Comparison of ENCODE assay signal across 8 mouse cellular contexts in genomic region chr3:95905940-95906492, GRCm38 (mm10). TPM values are rescaled to one million over a fixed set of nuclear protein-coding genes. Genes with fewer than 3 reads are reported as not detected.
A peak's percentile ranks its signal among the peaks of the same experiment; 100 is the strongest.
DNase-seq lines count a peak whose midpoint lies in the region; ATAC-seq lines count a peak whose summit lies in the region.

No protein-coding gene starts in this region.

- no peaks in the 10 kb centered on the region for H3K9me3 ChIP-seq in embryonic facial prominence, embryonic 15.5 days (replicated peaks)
- no peaks in the 10 kb centered on the region for H3K9me3 ChIP-seq in hindbrain, embryonic 15.5 days
- H3K9me3 ChIP-seq in liver, embryonic 11.5 days (ENCODE audit: control insufficient read depth, low read length): no peaks in the 10 kb centered on the region
- no peaks in the 10 kb centered on the region for H3K9me3 ChIP-seq in midbrain, embryonic 16.5 days (replicated peaks; ENCODE audit: control insufficient read depth, low read length, poor library complexity, severe bottlenecking)

- no peaks in the 10 kb centered on the region for H3K36me3 ChIP-seq in embryonic facial prominence, embryonic 15.5 days
- H3K36me3 ChIP-seq in hindbrain, embryonic 15.5 days: no peaks in the 10 kb centered on the region
- no peaks in the 10 kb centered on the region for H3K36me3 ChIP-seq in liver, embryonic 11.5 days (ENCODE audit: control insufficient read depth, insufficient read depth, low read length)
- no peaks in the 10 kb centered on the region for H3K36me3 ChIP-seq in midbrain, embryonic 16.5 days (ENCODE audit: control insufficient read depth, insufficient read depth, low read length)

- ATAC-seq in embryonic facial prominence, embryonic 15.5 days (ENCODE audit: insufficient number of reproducible peaks, low FRiP score, low TSS enrichment, low read depth): no peak
- ATAC-seq in hindbrain, embryonic 15.5 days (ENCODE audit: low FRiP score, low read depth): peak; percentile 27; the same call in 1 of the 2 replicates
- 0 out of 2 replicates have a peak, but pooled peaks have one; percentile 44 for ATAC-seq in liver, embryonic 11.5 days (replicated peaks; ENCODE audit: low FRiP score)
- no peak for ATAC-seq in midbrain, embryonic 16.5 days

- WGBS in embryonic facial prominence, embryonic 15.5 days: under 1% methylated on average over 12 of the region's 12 CpGs
- under 1% methylated on average over 12 of the region's 12 CpGs for WGBS in hindbrain, embryonic 15.5 days
- 1% methylated on average over 12 of the region's 12 CpGs for WGBS in liver, embryonic 11.5 days
- WGBS in midbrain, embryonic 16.5 days: 1% methylated on average over 12 of the region's 12 CpGs

- peak; percentile 51 to 52 for DNase-seq in left cerebral cortex, adult 18-20 months (ENCODE audit: low spot score in 2 of 2)
- no peak for DNase-seq in left cerebral cortex, adult 11 months (ENCODE audit: low spot score)
- peak; percentile 54 for DNase-seq in Muller cell, postnatal 12 days (ENCODE audit: inconsistent ontology term)
- peak; percentile 55 for DNase-seq in liver, embryonic 11.5 days (ENCODE audit: low spot score)
- DNase-seq in frontal cortex, postnatal 25 days (ENCODE audit: low spot score in 2 of 2): no peak

- H3K4me2 ChIP-seq in embryonic facial prominence, embryonic 15.5 days (replicated peaks): peak overlapping the region; percentile 73
- H3K4me2 ChIP-seq in hindbrain, embryonic 15.5 days: peak overlapping the region; percentile 61
- peak overlapping the region; percentile 75 for H3K4me2 ChIP-seq in liver, embryonic 11.5 days
- peak overlapping the region; percentile 64 for H3K4me2 ChIP-seq in midbrain, embryonic 16.5 days (ENCODE audit: low read length)

- no peak overlapping the region for H3K27ac ChIP-seq in embryonic facial prominence, embryonic 15.5 days (replicated peaks)
- no peak overlapping the region for H3K27ac ChIP-seq in hindbrain, embryonic 15.5 days (replicated peaks)
- H3K27ac ChIP-seq in liver, embryonic 11.5 days (ENCODE audit: low read depth, low read length): peak overlapping the region; percentile 83; the same call in 1 of the 2 replicates
- no peak overlapping the region for H3K27ac ChIP-seq in midbrain, embryonic 16.5 days (ENCODE audit: low read length)

- H3K27me3 ChIP-seq in embryonic facial prominence, embryonic 15.5 days: peaks cover 23% of the 10 kb centered on the region; the same call in 1 of the 2 replicates
- peaks cover 27% of the 10 kb centered on the region for H3K27me3 ChIP-seq in hindbrain, embryonic 15.5 days
- peaks cover 27% of the 10 kb centered on the region for H3K27me3 ChIP-seq in liver, embryonic 11.5 days (replicated peaks; ENCODE audit: control insufficient read depth, insufficient read depth, low read length)
- peaks cover 9% of the 10 kb centered on the region; the same call in 1 of the 2 replicates for H3K27me3 ChIP-seq in midbrain, embryonic 16.5 days (ENCODE audit: control insufficient read depth, insufficient read depth, low read depth, low read length)

- peak overlapping the region; percentile 27 for H3K4me3 ChIP-seq in embryonic facial prominence, embryonic 15.5 days (replicated peaks)
- H3K4me3 ChIP-seq in hindbrain, embryonic 15.5 days: peak overlapping the region; percentile 25
- H3K4me3 ChIP-seq in liver, embryonic 11.5 days (ENCODE audit: low read depth, low read length): peak overlapping the region; percentile 45
- no peak overlapping the region for H3K4me3 ChIP-seq in midbrain, embryonic 16.5 days (ENCODE audit: low read depth, low read length)

- H3K9ac ChIP-seq in embryonic facial prominence, embryonic 15.5 days: no peak overlapping the region
- H3K9ac ChIP-seq in hindbrain, embryonic 15.5 days: 0 out of 2 replicates have a peak overlapping the region, but pooled peaks have one; percentile 10
- H3K9ac ChIP-seq in liver, embryonic 11.5 days (ENCODE audit: low read depth, low read length): peak overlapping the region; percentile 55; the same call in 1 of the 2 replicates
- H3K9ac ChIP-seq in midbrain, embryonic 16.5 days (ENCODE audit: low read depth, low read length): no peak overlapping the region

- peaks cover 40% of the 10 kb centered on the region for H3K4me1 ChIP-seq in embryonic facial prominence, embryonic 15.5 days
- peaks cover 30% of the 10 kb centered on the region for H3K4me1 ChIP-seq in hindbrain, embryonic 15.5 days (replicated peaks)
- peaks cover 15% of the 10 kb centered on the region for H3K4me1 ChIP-seq in liver, embryonic 11.5 days (replicated peaks; ENCODE audit: control insufficient read depth, insufficient read depth, low read length)
- peaks cover 17% of the 10 kb centered on the region for H3K4me1 ChIP-seq in midbrain, embryonic 16.5 days (ENCODE audit: control insufficient read depth, insufficient read depth, low read length)

RNA-seq across cellular contexts. Expression of gene Car14, which starts 1.5 kb away (rescaled TPM):
- total RNA-seq in left cerebral cortex, adult 18-20 months (2021): 1 to 10 TPM; 6.0 to 7.8 TPM
- polyA plus RNA-seq in embryonic facial prominence, embryonic 15.5 days (2015; fragmentation: Nextera tagmentation; extraction: Ambion mirVana): 1.6 and 2.0 TPM in 2 replicates
- 13.1 and 14.7 TPM in 2 replicates for polyA plus RNA-seq in hindbrain, embryonic 15.5 days (2015; fragmentation: Nextera tagmentation; extraction: Ambion mirVana)
- 27.4 and 28.9 TPM in 2 replicates for polyA plus RNA-seq in liver, embryonic 11.5 days (2014; fragmentation: Nextera tagmentation; extraction: Ambion mirVana)
- 7.6 and 9.2 TPM in 2 replicates for polyA plus RNA-seq in midbrain, embryonic 16.5 days (2015; fragmentation: Nextera tagmentation; extraction: Ambion mirVana)

RNA-seq across cellular contexts. Expression of gene Aph1a, which starts 12.2 kb away (rescaled TPM):
- total RNA-seq in left cerebral cortex, adult 18-20 months (2021): 10 to 100 TPM; 62.7 to 64.4 TPM
- polyA plus RNA-seq in embryonic facial prominence, embryonic 15.5 days (2015; fragmentation: Nextera tagmentation; extraction: Ambion mirVana): 30.1 and 34.6 TPM in 2 replicates
- polyA plus RNA-seq in hindbrain, embryonic 15.5 days (2015; fragmentation: Nextera tagmentation; extraction: Ambion mirVana): 34.9 and 36.4 TPM in 2 replicates
- 34.3 and 35.1 TPM in 2 replicates for polyA plus RNA-seq in liver, embryonic 11.5 days (2014; fragmentation: Nextera tagmentation; extraction: Ambion mirVana)
- 27.1 and 35.1 TPM in 2 replicates for polyA plus RNA-seq in midbrain, embryonic 16.5 days (2015; fragmentation: Nextera tagmentation; extraction: Ambion mirVana)

RNA-seq across cellular contexts. Expression of gene BC028528, which starts 14.2 kb away (rescaled TPM):
- 1 to 10 TPM; 3.6 to 6.3 TPM for total RNA-seq in left cerebral cortex, adult 18-20 months (2021)
- polyA plus RNA-seq in embryonic facial prominence, embryonic 15.5 days (2015; fragmentation: Nextera tagmentation; extraction: Ambion mirVana): 22.1 and 24.1 TPM in 2 replicates
- polyA plus RNA-seq in hindbrain, embryonic 15.5 days (2015; fragmentation: Nextera tagmentation; extraction: Ambion mirVana): 19.8 and 22.8 TPM in 2 replicates
- polyA plus RNA-seq in liver, embryonic 11.5 days (2014; fragmentation: Nextera tagmentation; extraction: Ambion mirVana): 9.5 and 13.5 TPM in 2 replicates
- polyA plus RNA-seq in midbrain, embryonic 16.5 days (2015; fragmentation: Nextera tagmentation; extraction: Ambion mirVana): 18.2 and 18.5 TPM in 2 replicates

RNA-seq across cellular contexts. Expression of gene Anp32e, which starts 23.0 kb away (rescaled TPM):
- total RNA-seq in left cerebral cortex, adult 18-20 months (2021): 100 to 1,000 TPM in 1 of 2 experiments, 10 to 100 TPM in 1; 95.1 to 109 TPM
- 173 and 175 TPM in 2 replicates for polyA plus RNA-seq in embryonic facial prominence, embryonic 15.5 days (2015; fragmentation: Nextera tagmentation; extraction: Ambion mirVana)
- 117 and 118 TPM in 2 replicates for polyA plus RNA-seq in hindbrain, embryonic 15.5 days (2015; fragmentation: Nextera tagmentation; extraction: Ambion mirVana)
- polyA plus RNA-seq in liver, embryonic 11.5 days (2014; fragmentation: Nextera tagmentation; extraction: Ambion mirVana): 110 TPM in 2 replicates
- 110 and 131 TPM in 2 replicates for polyA plus RNA-seq in midbrain, embryonic 16.5 days (2015; fragmentation: Nextera tagmentation; extraction: Ambion mirVana)

RNA-seq across cellular contexts. Expression of gene Ciart, which starts 24.0 kb away (rescaled TPM):
- total RNA-seq in left cerebral cortex, adult 18-20 months (2021): 10 to 100 TPM; 10.0 to 17.0 TPM
- 7.7 and 8.2 TPM in 2 replicates for polyA plus RNA-seq in embryonic facial prominence, embryonic 15.5 days (2015; fragmentation: Nextera tagmentation; extraction: Ambion mirVana)
- 4.9 and 5.2 TPM in 2 replicates for polyA plus RNA-seq in hindbrain, embryonic 15.5 days (2015; fragmentation: Nextera tagmentation; extraction: Ambion mirVana)
- 7.9 and 8.1 TPM in 2 replicates for polyA plus RNA-seq in liver, embryonic 11.5 days (2014; fragmentation: Nextera tagmentation; extraction: Ambion mirVana)
- 4.8 and 5.2 TPM in 2 replicates for polyA plus RNA-seq in midbrain, embryonic 16.5 days (2015; fragmentation: Nextera tagmentation; extraction: Ambion mirVana)

Comparison
In these comparisons a context has a peak if more than half of its experiments do, and no peak if none do; other contexts are left out.
1. DNase-seq: peak in left cerebral cortex, adult 18-20 months (2 of 2), Muller cell, postnatal 12 days (single experiment) and liver, embryonic 11.5 days (single experiment); none in left cerebral cortex, adult 11 months (single experiment) and frontal cortex, postnatal 25 days (0 of 2).
2. ATAC-seq: peak in hindbrain, embryonic 15.5 days (single experiment) and liver, embryonic 11.5 days (single experiment); none in embryonic facial prominence, embryonic 15.5 days (single experiment) and midbrain, embryonic 16.5 days (single experiment).
3. H3K9ac ChIP-seq: peak in hindbrain, embryonic 15.5 days (single experiment) and liver, embryonic 11.5 days (single experiment); none in embryonic facial prominence, embryonic 15.5 days (single experiment) and midbrain, embryonic 16.5 days (single experiment).
4. Peak in every context shown above with its lines, with median percentiles within 50 percentile points of each other: H3K4me2 ChIP-seq.